Mouse (Mus musculus): ENCODE measurements around the gene Hdac4.

DNA sequence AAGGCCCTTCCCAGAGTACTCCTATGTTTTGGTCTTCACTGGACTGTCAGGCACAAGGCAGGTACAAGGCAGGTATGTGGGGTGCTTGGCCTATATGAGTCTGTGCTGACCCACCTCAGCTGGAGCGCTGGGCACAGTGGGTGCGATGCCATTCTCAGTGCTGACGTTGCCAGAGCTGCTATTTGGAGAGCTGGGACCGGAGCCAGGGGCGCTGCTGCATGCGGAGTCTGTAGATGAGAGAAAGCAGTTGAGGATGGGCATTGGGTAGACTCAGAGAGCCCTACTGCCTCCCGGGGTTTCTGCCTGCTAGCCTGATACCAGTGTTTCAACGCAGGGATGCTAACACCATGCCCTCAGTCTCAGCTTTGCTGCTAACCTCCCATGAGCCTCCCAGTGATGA is 208.1 kb downstream of the Hdac4 start:
- TF ChIP-seq CTCF (IDR thresholded peaks at IDR 0.05; ENCODE audit: low read depth, low read length): no peak
- TF ChIP-seq POLR2A (IDR thresholded peaks at IDR 0.05; ENCODE audit: borderline replicate concordance, low read depth, low read length): no peak

Measured in bone marrow macrophage, adult 2 months (primary cell).